Mouse (Mus musculus): Measurements from ENCODE around the gene F5. TPM values are rescaled to one million over a fixed set of nuclear protein-coding genes. Genes with fewer than 3 reads are reported as not detected.

F5 gene
- polyA plus RNA-seq, 1 experiment from 2014 or later: 0.24 TPM

DNA sequence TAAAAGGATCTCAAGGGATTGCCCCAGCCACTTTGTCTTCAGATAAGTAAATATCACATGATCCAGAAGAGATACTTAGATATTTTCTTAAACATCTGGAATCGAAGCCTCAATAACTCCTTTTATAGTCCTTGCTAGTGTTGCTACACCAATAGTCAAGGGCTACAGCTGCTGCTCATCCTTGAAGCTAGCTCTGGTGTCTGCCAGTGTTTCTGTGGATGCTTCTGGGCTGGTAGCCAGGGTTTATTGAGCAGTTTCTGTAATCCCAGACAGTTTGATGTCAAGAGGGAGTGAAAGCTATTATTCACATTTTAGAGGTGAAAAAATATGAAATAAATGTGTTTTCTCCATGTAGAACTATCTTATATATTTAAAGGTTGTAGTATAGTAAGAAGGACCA lies 19.0 kb upstream of the F5 start:
- no peak for ATAC-seq (ENCODE audit: extremely low read depth, insufficient number of reproducible peaks, low FRiP score, low TSS enrichment)

DNA sequence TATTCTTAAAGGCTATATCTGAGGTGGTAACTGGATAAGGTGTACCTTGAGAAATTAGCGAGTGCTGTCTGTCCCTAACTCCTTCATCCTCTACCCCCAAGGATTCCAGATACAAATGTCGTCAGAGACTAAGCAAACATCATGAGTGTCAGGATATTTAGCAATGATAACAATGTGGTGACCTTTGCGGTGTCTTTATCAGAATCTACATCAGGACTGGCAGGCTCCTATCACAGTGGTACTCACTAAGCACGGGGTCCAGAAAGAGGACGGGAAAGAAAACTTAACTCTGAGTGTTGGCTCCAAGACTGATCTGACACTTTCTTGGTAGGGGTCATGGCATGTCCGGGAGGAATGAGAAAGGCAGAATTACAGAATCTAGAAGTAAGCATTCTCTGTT lies 17.5 kb upstream of the F5 start:
- H3K4me1 ChIP-seq: 0 out of 2 replicates have a peak, but pooled peaks cover 7% of the 10 kb centered on the region
- no peak overlapping the region for H3K4me3 ChIP-seq
- no peak overlapping the region for H3K27ac ChIP-seq (replicated peaks)
- no peak overlapping the region for H3K9ac ChIP-seq
- no peak for ATAC-seq (ENCODE audit: extremely low read depth, insufficient number of reproducible peaks, low FRiP score, low TSS enrichment)
- WGBS: 44% methylated on average over 6 of the region's 6 CpGs
- H3K9me3 ChIP-seq: no peaks in the 10 kb centered on the region
- H3K27me3 ChIP-seq (replicated peaks): no peaks in the 10 kb centered on the region
- no peak overlapping the region for H3K4me2 ChIP-seq
- H3K36me3 ChIP-seq: no peaks in the 10 kb centered on the region

More for the DNA sequence above, 19.0 kb upstream of the F5 start:
- H3K4me3 ChIP-seq: no peak overlapping the region
- H3K9me3 ChIP-seq: no peaks in the 10 kb centered on the region
- 74% methylated on average over 1 of the region's 1 CpGs for WGBS
- 0 out of 2 replicates have a peak, but pooled peaks cover 7% of the 10 kb centered on the region for H3K4me1 ChIP-seq
- H3K36me3 ChIP-seq: no peaks in the 10 kb centered on the region
- no peak overlapping the region for H3K9ac ChIP-seq
- no peaks in the 10 kb centered on the region for H3K27me3 ChIP-seq (replicated peaks)
- no peak overlapping the region for H3K4me2 ChIP-seq
- H3K27ac ChIP-seq (replicated peaks): no peak overlapping the region

DNA sequence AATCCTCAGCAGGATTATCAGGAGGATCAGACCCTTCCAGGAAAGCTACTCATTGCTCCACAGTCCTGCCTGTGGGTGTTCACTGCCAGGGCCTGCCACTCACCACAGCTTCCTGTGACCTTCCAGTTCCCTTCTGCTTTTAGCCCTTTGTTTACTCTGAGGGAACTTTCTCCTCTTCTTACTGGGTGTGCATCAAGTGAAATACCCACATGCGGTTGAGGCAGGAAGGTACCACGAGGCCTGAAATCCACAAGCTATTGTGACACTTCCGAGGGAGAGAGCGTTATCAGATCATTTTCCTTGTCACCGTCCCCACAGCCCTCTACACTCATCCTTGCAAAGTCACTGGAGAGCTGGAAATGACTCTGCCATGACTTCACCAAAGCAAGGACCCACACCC lies 16.3 kb upstream of the F5 start:
- H3K9ac ChIP-seq: no peak overlapping the region
- H3K4me1 ChIP-seq: 0 out of 2 replicates have a peak, but pooled peaks cover 7% of the 10 kb centered on the region
- WGBS: 22% methylated on average over 5 of the region's 5 CpGs
- ATAC-seq (ENCODE audit: extremely low read depth, insufficient number of reproducible peaks, low FRiP score, low TSS enrichment): no peak
- H3K9me3 ChIP-seq: no peaks in the 10 kb centered on the region
- H3K4me2 ChIP-seq: no peak overlapping the region
- H3K27ac ChIP-seq (replicated peaks): no peak overlapping the region
- no peaks in the 10 kb centered on the region for H3K36me3 ChIP-seq
- no peak overlapping the region for H3K4me3 ChIP-seq
- H3K27me3 ChIP-seq (replicated peaks): no peaks in the 10 kb centered on the region

DNA sequence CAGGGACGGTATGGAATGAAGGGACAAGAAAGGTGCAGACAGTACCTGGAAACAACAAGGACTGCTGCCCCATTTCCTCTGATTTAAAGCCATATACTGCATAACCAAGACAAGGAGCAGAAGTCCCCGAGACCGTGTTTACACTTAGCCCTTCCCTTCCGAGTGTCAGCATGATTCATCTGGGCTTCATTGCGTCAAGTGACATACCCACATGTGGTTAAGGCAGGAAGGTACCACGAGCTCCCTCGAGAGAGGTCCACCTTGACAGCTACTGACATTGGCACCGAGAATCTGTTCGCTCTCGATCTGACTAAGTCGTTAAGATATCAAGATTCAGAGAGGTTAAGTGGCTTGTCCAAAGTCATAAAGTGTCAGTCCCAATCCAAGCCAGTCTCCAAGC lies 15.7 kb upstream of the F5 start:
- no peaks in the 10 kb centered on the region for H3K9me3 ChIP-seq
- H3K27me3 ChIP-seq (replicated peaks): no peaks in the 10 kb centered on the region
- H3K4me1 ChIP-seq: 0 out of 2 replicates have a peak, but pooled peaks cover 7% of the 10 kb centered on the region
- H3K4me2 ChIP-seq: no peak overlapping the region
- WGBS: 41% methylated on average over 11 of the region's 11 CpGs
- H3K36me3 ChIP-seq: no peaks in the 10 kb centered on the region
- no peak for ATAC-seq (ENCODE audit: extremely low read depth, insufficient number of reproducible peaks, low FRiP score, low TSS enrichment)
- no peak overlapping the region for H3K27ac ChIP-seq (replicated peaks)
- H3K9ac ChIP-seq: no peak overlapping the region
- H3K4me3 ChIP-seq: no peak overlapping the region

DNA sequence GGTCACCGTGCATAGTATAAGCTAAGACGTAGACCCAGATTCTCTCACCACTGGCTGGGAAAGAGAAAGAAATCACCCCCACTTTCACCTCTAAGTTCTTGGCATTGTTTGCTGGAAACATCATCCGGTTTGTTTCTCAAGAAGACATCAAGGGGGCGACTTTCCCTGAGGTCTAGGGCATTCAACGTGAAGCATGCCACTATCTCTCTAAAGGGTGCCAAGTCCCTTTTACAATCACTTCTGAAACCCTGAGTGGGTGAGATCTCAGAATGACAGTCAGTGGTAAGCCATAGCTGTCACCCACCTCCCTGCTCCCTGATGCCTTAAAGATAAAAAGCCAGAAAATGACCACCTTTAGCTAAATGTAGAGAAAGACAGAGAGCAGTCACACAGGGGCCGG lies 15.0 kb upstream of the F5 start:
- ATAC-seq (ENCODE audit: extremely low read depth, insufficient number of reproducible peaks, low FRiP score, low TSS enrichment): no peak
- WGBS: 60% methylated on average over 6 of the region's 6 CpGs
- Histone ChIP-seq H3K9ac (no peak overlapping the region), H3K9me3 (no peaks in the 10 kb centered on the region), H3K27me3 (replicated peaks) (no peaks in the 10 kb centered on the region), H3K4me3 (no peak overlapping the region), H3K4me2 (no peak overlapping the region), H3K4me1 (0 out of 2 replicates have a peak, but pooled peaks cover 7% of the 10 kb centered on the region), H3K27ac (replicated peaks) (no peak overlapping the region), H3K36me3 (no peaks in the 10 kb centered on the region)

DNA sequence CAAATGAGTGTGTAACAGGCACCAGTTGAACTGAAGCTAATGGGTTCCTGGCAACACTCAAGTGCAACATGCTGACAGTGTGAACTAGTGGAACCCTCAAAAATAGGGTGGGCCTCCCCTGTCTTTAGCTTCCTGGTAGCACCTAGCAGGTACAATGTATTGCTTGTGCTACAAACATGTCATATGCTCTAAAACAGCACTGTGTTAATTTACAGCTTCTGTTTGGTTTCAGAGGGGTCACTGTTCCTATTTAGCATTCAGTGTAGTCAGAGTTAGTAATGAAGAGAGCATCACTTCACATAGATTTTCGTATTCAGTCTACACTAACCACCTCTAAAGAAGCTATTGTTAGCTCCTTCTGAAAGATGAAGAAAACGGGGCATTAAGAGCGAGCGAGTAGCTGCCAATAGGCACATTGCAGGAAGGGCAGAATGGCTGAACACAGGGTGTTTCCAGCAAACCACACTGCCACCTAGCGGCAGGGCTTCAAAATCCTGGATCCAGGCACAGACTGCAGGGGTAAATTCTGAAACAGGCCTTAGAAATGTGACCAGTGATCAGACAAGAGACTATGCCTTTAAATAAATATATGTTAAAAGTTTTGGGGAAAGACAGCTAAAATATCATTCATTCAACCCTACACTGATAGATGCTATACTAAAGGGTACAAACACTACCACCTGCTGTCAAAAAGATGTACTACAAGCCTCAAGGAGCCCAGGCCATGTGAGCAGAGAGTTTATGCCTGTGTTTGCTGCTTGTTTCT lies 13.1 kb upstream of the F5 start:
- Histone ChIP-seq H3K4me2 (peak overlapping the region; percentile 50; the same call in 1 of the 2 replicates), H3K9ac (no peak overlapping the region), H3K9me3 (no peaks in the 10 kb centered on the region), H3K36me3 (no peaks in the 10 kb centered on the region), H3K4me3 (peak overlapping the region; percentile 28; the same call in 1 of the 2 replicates), H3K27ac (replicated peaks) (no peak overlapping the region), H3K27me3 (replicated peaks) (no peaks in the 10 kb centered on the region), H3K4me1 (0 out of 2 replicates have a peak, but pooled peaks cover 7% of the 10 kb centered on the region)
- ATAC-seq (ENCODE audit: extremely low read depth, insufficient number of reproducible peaks, low FRiP score, low TSS enrichment): no peak
- 5% methylated on average over 5 of the region's 5 CpGs for WGBS

DNA sequence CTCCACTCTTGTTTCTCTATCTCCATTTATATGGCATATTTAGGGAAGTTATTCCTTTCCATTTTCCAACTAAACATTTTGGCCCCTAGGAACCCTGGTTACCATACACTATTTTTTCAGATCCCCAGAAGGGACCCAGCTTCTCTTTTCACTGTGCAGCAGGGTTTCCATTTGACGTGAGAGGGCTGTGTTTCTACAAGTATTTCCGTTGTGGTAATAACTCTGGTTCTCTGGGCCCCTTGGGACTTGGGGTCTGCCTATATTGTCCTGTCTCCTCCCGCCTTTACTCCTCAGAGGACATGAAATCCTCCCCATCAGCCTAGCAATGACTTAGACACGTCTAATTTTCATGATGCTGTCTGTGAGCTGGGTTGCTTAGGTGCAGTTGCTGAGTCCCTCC lies 12.2 kb upstream of the F5 start:
- H3K4me2 ChIP-seq: no peak overlapping the region
- H3K36me3 ChIP-seq: no peaks in the 10 kb centered on the region
- WGBS: 57% methylated on average over 4 of the region's 4 CpGs
- no peak overlapping the region for H3K4me3 ChIP-seq
- no peak for ATAC-seq (ENCODE audit: extremely low read depth, insufficient number of reproducible peaks, low FRiP score, low TSS enrichment)
- H3K9ac ChIP-seq: no peak overlapping the region
- H3K27ac ChIP-seq (replicated peaks): no peak overlapping the region
- H3K9me3 ChIP-seq: no peaks in the 10 kb centered on the region
- H3K4me1 ChIP-seq: 0 out of 2 replicates have a peak, but pooled peaks cover 7% of the 10 kb centered on the region
- no peaks in the 10 kb centered on the region for H3K27me3 ChIP-seq (replicated peaks)

DNA sequence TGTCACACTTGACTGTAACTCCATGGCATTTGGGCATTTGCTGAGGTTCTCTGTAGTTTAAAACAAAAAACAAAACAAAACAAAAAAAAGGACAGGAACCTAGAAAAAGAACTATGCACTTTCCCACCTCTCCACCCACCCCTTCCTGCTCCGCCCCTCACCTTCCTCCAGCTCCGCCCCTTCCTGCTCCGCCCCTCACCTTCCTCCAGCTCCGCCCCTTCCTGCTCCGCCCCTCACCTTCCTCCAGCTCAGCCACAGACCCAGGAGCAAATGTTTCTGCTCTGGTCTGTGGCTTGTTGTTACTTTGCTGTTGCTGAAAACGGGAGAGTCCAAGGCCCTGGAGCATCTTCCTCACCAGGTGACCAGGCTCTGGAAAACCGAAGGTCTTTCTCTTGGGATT lies 2.6 kb upstream of the F5 start:
- Histone ChIP-seq H3K4me3 (no peak overlapping the region), H3K9me3 (no peaks in the 10 kb centered on the region), H3K27me3 (replicated peaks) (no peaks in the 10 kb centered on the region; the same call in 1 of the 2 replicates), H3K9ac (no peak overlapping the region), H3K27ac (replicated peaks) (no peak overlapping the region), H3K4me1 (peaks cover 5% of the 10 kb centered on the region), H3K36me3 (no peaks in the 10 kb centered on the region), H3K4me2 (no peak overlapping the region)
- ATAC-seq (ENCODE audit: extremely low read depth, insufficient number of reproducible peaks, low FRiP score, low TSS enrichment): no peak
- 92% methylated on average over 7 of the region's 7 CpGs for WGBS

DNA sequence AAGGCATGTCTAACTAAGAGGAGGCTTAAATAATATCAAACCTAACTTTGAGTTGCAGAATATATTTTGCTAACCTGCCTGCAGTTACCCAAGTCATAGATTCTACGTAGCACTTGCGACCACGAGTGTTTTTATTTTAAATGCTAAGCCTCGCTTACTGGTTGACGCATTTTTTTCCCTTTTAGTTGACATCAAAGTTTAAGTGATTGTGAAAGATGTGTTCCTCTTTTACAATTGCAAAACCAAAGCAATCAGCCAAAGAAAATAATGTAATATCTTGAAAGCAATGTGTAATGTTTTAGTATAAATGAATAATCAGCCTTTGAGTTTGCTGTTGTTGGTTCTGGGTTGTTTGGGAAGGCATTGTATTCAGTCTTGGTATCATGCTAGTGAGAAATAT lies 1.2 kb downstream of the F5 start:
- no peak for ATAC-seq (ENCODE audit: extremely low read depth, insufficient number of reproducible peaks, low FRiP score, low TSS enrichment)
- Histone ChIP-seq H3K4me1 (peaks cover 5% of the 10 kb centered on the region), H3K4me3 (no peak overlapping the region), H3K27ac (replicated peaks) (no peak overlapping the region), H3K9ac (no peak overlapping the region), H3K27me3 (replicated peaks) (no peaks in the 10 kb centered on the region; the same call in 1 of the 2 replicates), H3K4me2 (no peak overlapping the region), H3K9me3 (no peaks in the 10 kb centered on the region), H3K36me3 (no peaks in the 10 kb centered on the region)
- 84% methylated on average over 5 of the region's 5 CpGs for WGBS

DNA sequence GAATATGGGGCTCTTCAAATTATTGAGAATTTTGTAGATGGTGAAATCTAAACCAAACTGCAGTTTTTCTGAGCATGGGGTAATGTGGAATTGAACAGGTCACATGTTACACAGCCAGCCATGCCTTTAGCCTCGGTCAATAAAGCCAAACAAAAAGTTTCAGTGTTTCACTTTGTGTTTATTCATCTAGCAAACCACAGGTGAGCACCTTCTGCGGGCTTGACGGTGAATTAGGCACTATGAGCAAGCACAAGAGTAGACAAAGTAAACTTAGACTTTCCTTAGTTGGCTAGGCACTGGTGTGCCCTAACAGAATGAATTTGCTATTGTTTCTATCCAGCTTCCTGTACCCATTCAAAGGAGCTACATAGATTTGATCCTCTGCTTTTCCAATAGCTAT lies 3.3 kb downstream of the F5 start:
- ATAC-seq (ENCODE audit: extremely low read depth, insufficient number of reproducible peaks, low FRiP score, low TSS enrichment): no peak
- Histone ChIP-seq H3K9ac (no peak overlapping the region), H3K4me1 (peaks cover 5% of the 10 kb centered on the region), H3K4me3 (no peak overlapping the region), H3K4me2 (no peak overlapping the region), H3K9me3 (no peaks in the 10 kb centered on the region), H3K27ac (replicated peaks) (no peak overlapping the region), H3K27me3 (replicated peaks) (no peaks in the 10 kb centered on the region; the same call in 1 of the 2 replicates), H3K36me3 (no peaks in the 10 kb centered on the region)
- WGBS: 73% methylated on average over 3 of the region's 3 CpGs

DNA sequence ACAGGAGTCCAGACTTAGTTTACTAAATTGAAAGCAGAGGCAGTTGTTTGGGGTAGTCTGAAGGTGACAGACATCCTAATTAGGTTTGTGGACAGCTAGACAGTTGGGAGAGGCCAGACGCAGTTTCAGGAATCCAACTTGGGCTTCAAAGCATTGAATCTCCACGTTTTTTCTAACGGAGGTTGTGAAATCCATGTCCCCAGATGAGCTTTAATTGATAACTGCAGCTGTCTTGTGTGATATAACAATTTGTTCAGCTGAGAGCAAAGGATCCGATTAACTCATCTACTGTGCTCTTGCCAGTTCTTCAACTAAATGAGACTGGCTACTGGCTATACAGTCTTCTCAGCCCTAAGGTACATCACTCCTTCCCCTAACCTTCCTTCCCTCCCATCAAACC lies 6.9 kb downstream of the F5 start:
- H3K36me3 ChIP-seq: no peaks in the 10 kb centered on the region
- no peaks in the 10 kb centered on the region for H3K4me1 ChIP-seq
- H3K4me3 ChIP-seq: no peak overlapping the region
- H3K27ac ChIP-seq (replicated peaks): no peak overlapping the region
- H3K4me2 ChIP-seq: no peak overlapping the region
- H3K27me3 ChIP-seq (replicated peaks): no peaks in the 10 kb centered on the region
- no peaks in the 10 kb centered on the region for H3K9me3 ChIP-seq
- ATAC-seq (ENCODE audit: extremely low read depth, insufficient number of reproducible peaks, low FRiP score, low TSS enrichment): no peak
- 63% methylated on average over 4 of the region's 4 CpGs for WGBS
- no peak overlapping the region for H3K9ac ChIP-seq

DNA sequence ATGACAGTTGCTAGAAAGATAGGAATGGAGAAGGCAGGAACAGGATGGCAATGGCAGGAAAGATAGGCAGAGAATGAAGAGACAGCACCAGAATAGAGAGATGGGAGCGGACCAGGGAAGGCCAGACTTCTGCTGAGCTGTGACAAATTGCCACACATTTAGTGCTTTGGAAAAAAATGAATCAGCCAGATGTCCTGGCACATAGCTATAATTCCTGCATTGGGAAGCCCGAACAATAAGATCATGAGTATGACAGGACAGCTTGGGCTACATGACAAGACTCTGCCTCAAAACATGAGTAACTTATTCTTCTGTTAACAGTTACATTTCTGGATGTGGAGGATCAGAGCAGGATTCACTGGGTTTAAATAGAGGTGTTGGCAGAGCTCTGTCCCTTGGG lies 8.1 kb downstream of the F5 start:
- H3K27me3 ChIP-seq (replicated peaks): no peaks in the 10 kb centered on the region
- H3K4me1 ChIP-seq: no peaks in the 10 kb centered on the region
- ATAC-seq (ENCODE audit: extremely low read depth, insufficient number of reproducible peaks, low FRiP score, low TSS enrichment): no peak
- H3K4me2 ChIP-seq: no peak overlapping the region
- H3K9ac ChIP-seq: no peak overlapping the region
- 75% methylated on average over 2 of the region's 2 CpGs for WGBS
- H3K27ac ChIP-seq (replicated peaks): no peak overlapping the region
- H3K9me3 ChIP-seq: no peaks in the 10 kb centered on the region
- no peaks in the 10 kb centered on the region for H3K36me3 ChIP-seq
- no peak overlapping the region for H3K4me3 ChIP-seq
